In the genomic region with DNA sequence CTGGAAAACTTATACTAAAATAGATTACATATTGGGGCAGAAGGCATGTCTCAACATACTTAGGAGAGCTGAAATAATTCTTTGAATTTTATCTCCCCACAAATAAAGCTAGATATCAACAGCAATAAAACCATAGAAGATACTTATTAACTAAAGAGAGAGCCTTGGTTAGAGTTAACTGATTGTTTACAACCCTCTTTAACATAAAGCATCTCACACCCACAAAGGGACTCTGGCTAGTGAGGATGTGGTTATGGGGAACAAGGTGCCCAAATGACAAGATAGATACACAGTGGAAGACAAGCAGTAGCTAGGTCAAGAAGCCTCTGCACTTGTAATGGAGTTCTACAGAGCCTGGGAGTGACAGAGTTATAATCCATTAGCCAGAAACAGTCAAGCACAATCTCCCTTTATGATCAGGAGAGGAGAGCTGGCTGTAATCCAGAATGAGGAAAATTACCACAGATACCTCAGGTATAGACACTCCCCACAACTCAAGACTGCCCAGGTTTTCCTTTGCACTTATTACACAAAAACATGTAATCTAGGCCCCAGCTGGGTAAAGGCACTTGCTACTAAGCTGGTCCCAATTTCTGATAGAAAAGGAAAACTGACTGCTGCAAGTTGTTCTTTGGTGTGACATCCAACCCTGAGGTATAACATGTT, we compare ENCODE assay signal across 23 mouse cellular contexts. TPM values are rescaled to one million over a fixed set of nuclear protein-coding genes. Genes with fewer than 3 reads are reported as not detected.
DNase-seq lines count a peak whose midpoint lies in the region; ATAC-seq and TF ChIP-seq lines count a peak whose summit lies in the region.
"Had no signal": no experiment of that assay in that cellular context is flagged by ENCODE, and none has a peak within 500 bp of the region (broad histone marks: within the 10 kb centered on the region; RNA-seq: fewer than 3 reads in every experiment).

No protein-coding gene starts in this region.

- no peak overlapping the region for H3K4me3 ChIP-seq in intestine, embryonic 15.5 days (replicated peaks)
- no peak overlapping the region for H3K4me3 ChIP-seq in intestine, embryonic 16.5 days (ENCODE audit: low read length)
- no peak overlapping the region for H3K4me3 ChIP-seq in small intestine, adult 2 months (ENCODE audit: low read depth, low read length)
- H3K4me3 ChIP-seq: embryonic facial prominence, embryonic 13.5 days; embryonic facial prominence, embryonic 15.5 days; erythroblast, embryonic 14.5 days; forebrain, embryonic 10.5 days; forebrain, embryonic 12.5 days had no signal

- no peaks in the 10 kb centered on the region for H3K4me1 ChIP-seq in intestine, embryonic 15.5 days (replicated peaks)
- H3K4me1 ChIP-seq in intestine, embryonic 16.5 days (ENCODE audit: control insufficient read depth, insufficient read depth, low read length): no peaks in the 10 kb centered on the region
- H3K4me1 ChIP-seq in small intestine, adult 2 months (ENCODE audit: control insufficient read depth, insufficient read depth, insufficient read length, low read length): peaks cover 3% of the 10 kb centered on the region; the same call in 1 of the 2 replicates
- H3K4me1 ChIP-seq: embryonic facial prominence, embryonic 13.5 days; embryonic facial prominence, embryonic 15.5 days; forebrain, embryonic 12.5 days had no signal

- TF ChIP-seq POLR2A in small intestine, adult 2 months (IDR thresholded peaks at IDR 0.05; ENCODE audit: low read depth, low read length): no peak

- intact Hi-C loops in left cerebral cortex, postnatal 25 days (cut with DNase I): no loop called here

- H3K27ac ChIP-seq in intestine, embryonic 15.5 days: no peak overlapping the region
- H3K27ac ChIP-seq in intestine, embryonic 16.5 days (ENCODE audit: low read length): no peak overlapping the region
- H3K27ac ChIP-seq in small intestine, adult 2 months (ENCODE audit: insufficient read depth, low read depth, low read length): 0 out of 2 replicates have a peak overlapping the region, but pooled peaks have one; percentile 13
- H3K27ac ChIP-seq: embryonic facial prominence, embryonic 13.5 days; embryonic facial prominence, embryonic 15.5 days; forebrain, embryonic 10.5 days; forebrain, embryonic 12.5 days had no signal

- H3K4me2 ChIP-seq in intestine, embryonic 15.5 days (replicated peaks): no peak overlapping the region
- H3K4me2 ChIP-seq in intestine, embryonic 16.5 days (ENCODE audit: low read depth, low read length): no peak overlapping the region
- H3K4me2 ChIP-seq: embryonic facial prominence, embryonic 13.5 days; embryonic facial prominence, embryonic 15.5 days; forebrain, embryonic 12.5 days had no signal

- ATAC-seq in intestine, embryonic 15.5 days: peak; percentile 82
- ATAC-seq in intestine, embryonic 16.5 days: peak; percentile 83
- ATAC-seq: forebrain, embryonic 14.5 days; forebrain, embryonic 16.5 days had no signal

- TF ChIP-seq CTCF in small intestine, adult 2 months (IDR thresholded peaks at IDR 0.05; ENCODE audit: extremely low read depth, insufficient read length, insufficient replicate concordance, low read depth, low read length): no peak

- H3K9ac ChIP-seq in intestine, embryonic 15.5 days: no peak overlapping the region
- H3K9ac ChIP-seq in intestine, embryonic 16.5 days (ENCODE audit: low read depth, low read length): no peak overlapping the region
- H3K9ac ChIP-seq: embryonic facial prominence, embryonic 13.5 days; embryonic facial prominence, embryonic 15.5 days; forebrain, embryonic 12.5 days had no signal

- H3K36me3 ChIP-seq in intestine, embryonic 15.5 days: no peaks in the 10 kb centered on the region
- no peaks in the 10 kb centered on the region for H3K36me3 ChIP-seq in intestine, embryonic 16.5 days (ENCODE audit: control insufficient read depth, insufficient read depth, low read length)
- H3K36me3 ChIP-seq in small intestine, adult 2 months (ENCODE audit: control insufficient read depth, insufficient read depth, low read length): no peaks in the 10 kb centered on the region
- H3K36me3 ChIP-seq: embryonic facial prominence, embryonic 13.5 days; embryonic facial prominence, embryonic 15.5 days; forebrain, embryonic 10.5 days; forebrain, embryonic 12.5 days had no signal

- no peaks in the 10 kb centered on the region for H3K9me3 ChIP-seq in intestine, embryonic 15.5 days
- no peaks in the 10 kb centered on the region for H3K9me3 ChIP-seq in intestine, embryonic 16.5 days (ENCODE audit: control insufficient read depth, low read length)
- H3K9me3 ChIP-seq: embryonic facial prominence, embryonic 13.5 days; embryonic facial prominence, embryonic 15.5 days; forebrain, embryonic 10.5 days; forebrain, embryonic 12.5 days had no signal

- no peak for DNase-seq in left cerebral cortex, postnatal 25 days (ENCODE audit: low spot score in 2 of 2)
- no peak for DNase-seq in adrenal gland, postnatal 10 days
- DNase-seq: adrenal gland, adult 2 months; adrenal gland, postnatal 14 days; cerebellum, adult 11 months; cerebellum, adult 18-20 months; cerebellum, adult 8-10 months; cerebellum, adult 9-11 months; cerebellum, postnatal 14 days; cerebellum, postnatal 36 days; embryo, embryonic 11 days had no signal

- H3K27me3 ChIP-seq in intestine, embryonic 15.5 days (replicated peaks): no peaks in the 10 kb centered on the region
- no peaks in the 10 kb centered on the region for H3K27me3 ChIP-seq in intestine, embryonic 16.5 days (replicated peaks; ENCODE audit: control insufficient read depth, insufficient read depth, low read length)
- H3K27me3 ChIP-seq in small intestine, adult 2 months (ENCODE audit: control insufficient read depth, insufficient read depth, low read length): no peaks in the 10 kb centered on the region
- H3K27me3 ChIP-seq: embryonic facial prominence, embryonic 13.5 days; embryonic facial prominence, embryonic 15.5 days; forebrain, embryonic 12.5 days had no signal

RNA-seq across cellular contexts. Expression of gene Gm2115, which starts 10.1 kb away (rescaled TPM):
- 0.88 and 1.00 TPM in 2 replicates for polyA plus RNA-seq in intestine, embryonic 15.5 days (2015; fragmentation: Nextera tagmentation; extraction: Ambion mirVana)
- 1.2 and 1.4 TPM in 2 replicates for polyA plus RNA-seq in intestine, embryonic 16.5 days (2015; fragmentation: Nextera tagmentation; extraction: Ambion mirVana)
- polyA plus RNA-seq in small intestine, adult 2 months (2012; rRNA removed): 0.33 and 0.56 TPM in 2 replicates
- total RNA-seq in left cerebral cortex, postnatal 25 days (2021): 1 to 10 TPM; 5.0 to 6.0 TPM
- 10 to 100 TPM; 10.1 to 10.2 TPM for total RNA-seq in adrenal gland, postnatal 10 days (2021)
- total RNA-seq: common myeloid progenitor, adult 5-6 weeks; MEL had no signal
- polyA plus RNA-seq: erythroblast, embryonic 14.5 days had no signal
